Comparison of ENCODE assay signal across 12 mouse cellular contexts in genomic region chr11:112197620-112198268, GRCm38 (mm10).
DNase-seq lines count a peak whose midpoint lies in the region; ATAC-seq lines count a peak whose summit lies in the region.
"Had no signal": no experiment of that assay in that cellular context is flagged by ENCODE, and none has a peak within 500 bp of the region (broad histone marks: within the 10 kb centered on the region; RNA-seq: fewer than 3 reads in every experiment).

No protein-coding gene starts in this region.

- no peak overlapping the region for H3K9ac ChIP-seq in forebrain, embryonic 12.5 days
- H3K9ac ChIP-seq: liver, embryonic 13.5 days had no signal

- 2% methylated on average over 18 of the region's 18 CpGs for WGBS in forebrain, embryonic 12.5 days

- peak; percentile 93 for ATAC-seq in forebrain, embryonic 12.5 days (ENCODE audit: low FRiP score)
- ATAC-seq in CD4-positive, CD25-positive, alpha-beta regulatory T cell, adult 4 months, result no peak
- ATAC-seq: inflammation-experienced regulatory T-cells, adult 6 months had no signal

- no peaks in the 10 kb centered on the region for H3K9me3 ChIP-seq in forebrain, embryonic 12.5 days
- H3K9me3 ChIP-seq: liver, embryonic 13.5 days had no signal

- H3K4me2 ChIP-seq in forebrain, embryonic 12.5 days, result peak overlapping the region; percentile 36
- H3K4me2 ChIP-seq: liver, embryonic 13.5 days had no signal

- peak; percentile 4 to 13 for DNase-seq in kidney, postnatal 4 days
- no peak for DNase-seq in kidney, postnatal 36 days
- DNase-seq in mesoderm, embryonic 11.5 days (ENCODE audit: low read depth, low spot score), result peak; percentile 12
- no peak for DNase-seq in layer of hippocampus, adult 11-12 months (ENCODE audit: low spot score)
- DNase-seq in urinary bladder, postnatal 14 days (ENCODE audit: low spot score), result no peak
- DNase-seq in urinary bladder, adult 2 months (ENCODE audit: low spot score), result no peak
- DNase-seq: heart, adult 11 months; layer of hippocampus, postnatal 36 days; liver, embryonic 13.5 days had no signal

- peak overlapping the region; percentile 63 for H3K27ac ChIP-seq in forebrain, embryonic 12.5 days
- H3K27ac ChIP-seq: liver, embryonic 13.5 days had no signal

- no peaks in the 10 kb centered on the region for H3K36me3 ChIP-seq in forebrain, embryonic 12.5 days (replicated peaks)
- H3K36me3 ChIP-seq: liver, embryonic 13.5 days had no signal

- H3K4me1 ChIP-seq in forebrain, embryonic 12.5 days, result peaks cover 18% of the 10 kb centered on the region
- H3K4me1 ChIP-seq: liver, embryonic 13.5 days had no signal

- H3K27me3 ChIP-seq in forebrain, embryonic 12.5 days, result peaks cover 19% of the 10 kb centered on the region
- H3K27me3 ChIP-seq: liver, embryonic 13.5 days had no signal

- no peak overlapping the region for H3K4me3 ChIP-seq in forebrain, embryonic 12.5 days (replicated peaks)
- H3K4me3 ChIP-seq: liver, embryonic 13.5 days had no signal

Comparison
In these comparisons a context has a peak if more than half of its experiments do, and no peak if none do; other contexts are left out.
1. DNase-seq: peak in kidney, postnatal 4 days (2 of 2) and mesoderm, embryonic 11.5 days (single experiment); none in kidney, postnatal 36 days (0 of 2), layer of hippocampus, adult 11-12 months (single experiment), urinary bladder, postnatal 14 days (single experiment) and urinary bladder, adult 2 months (single experiment).